Mouse (Mus musculus) granulocyte monocyte progenitor cell, adult 5-6 weeks (primary cell): ENCODE measurements at regions not wholly inside any gene's neighbourhood (a gene's known extent, or its start where the extent isn't known, plus 50 kb on each side); places are given as distances from the start of the nearest gene placed in this dataset.

Experiments
- ATAC-seq: replicated peaks from 2 replicates; pipeline ENCODE4 v1.8.0; 2016; ENCODE audit warnings: mild to moderate bottlenecking, moderate TSS enrichment, inconsistent platforms; ENCODE audit not compliant: poor library complexity, severe bottlenecking

- ATAC-seq = no peak
Observed at GRCm38 (mm10) chr1:90493481-90493880, 109.3 kb upstream of the Cops8 start.

DNA sequence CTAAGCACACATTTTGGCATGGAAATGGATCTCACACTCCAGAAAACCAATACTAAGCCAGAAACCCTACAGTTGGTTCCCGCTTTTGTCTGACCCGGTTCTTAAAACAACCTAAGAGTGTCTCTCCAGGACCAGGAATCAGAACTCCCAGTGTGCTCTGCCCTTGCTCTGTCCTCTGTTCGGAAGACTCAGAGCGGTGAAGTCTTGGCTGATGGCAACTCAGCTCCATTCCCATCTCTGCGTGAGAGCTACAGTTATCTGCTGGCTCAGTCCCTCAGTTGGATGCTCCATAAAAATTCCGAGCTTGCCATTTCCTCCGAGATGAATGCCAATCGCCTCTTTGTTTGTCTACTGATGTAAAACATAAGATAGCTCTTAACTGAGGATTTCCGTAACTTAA is 107.6 kb upstream of the Cops8 start:
- no peak for ATAC-seq

- ATAC-seq = no peak
Observed at GRCm38 (mm10) chr1:90497568-90497967, 105.2 kb upstream of the Cops8 start.

- no peak for ATAC-seq
Observed at GRCm38 (mm10) chr1:90501373-90501772, 101.4 kb upstream of the Cops8 start.

GRCm38 (mm10) chr1:90502371-90502770 is 100.4 kb upstream of the Cops8 start:
- no peak for ATAC-seq

DNA sequence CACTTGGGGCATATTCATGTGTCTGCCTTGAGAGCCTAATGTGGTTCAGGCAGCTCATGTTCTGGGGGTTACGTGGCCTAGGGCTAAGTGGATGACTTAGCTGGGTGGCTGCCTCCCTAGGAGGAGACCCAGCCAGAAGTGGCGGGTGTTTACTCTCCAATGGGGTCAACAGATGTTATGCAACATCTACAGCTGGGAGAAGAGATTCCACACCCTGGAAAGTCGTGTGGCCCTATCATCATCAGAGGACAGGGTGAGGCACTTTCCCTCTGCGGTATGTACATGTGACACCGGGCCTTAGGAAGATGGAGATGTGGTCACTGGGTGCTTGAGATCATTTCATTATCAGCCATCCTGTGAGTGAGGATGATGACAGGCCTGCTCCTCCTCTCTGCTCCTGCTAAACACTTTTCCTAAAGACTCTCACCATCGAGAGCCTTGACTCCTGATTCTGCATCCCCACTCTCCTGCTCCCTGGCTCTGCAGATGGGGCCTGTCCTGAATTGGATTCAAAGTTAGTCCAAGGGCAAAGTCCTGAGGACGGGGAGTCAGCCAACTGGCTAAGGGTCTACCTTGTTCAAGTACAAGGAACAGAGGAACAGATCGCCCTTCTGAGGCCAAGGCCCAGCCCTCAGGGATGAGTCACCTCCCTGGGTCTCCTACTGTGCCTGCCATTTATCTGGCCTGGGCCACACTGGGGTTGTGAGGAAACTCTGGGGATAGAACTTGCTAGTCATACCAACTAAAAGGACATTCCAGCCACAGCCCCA is 99.8 kb upstream of the Cops8 start:
- no peak for ATAC-seq

GRCm38 (mm10) chr1:90504583-90505080 is 98.1 kb upstream of the Cops8 start:
- ATAC-seq = no peak

GRCm38 (mm10) chr1:90505599-90505998 is 97.2 kb upstream of the Cops8 start:
- no peak for ATAC-seq

- ATAC-seq = no peak
Observed at GRCm38 (mm10) chr1:90506582-90506981, 96.2 kb upstream of the Cops8 start.

- no peak for ATAC-seq
Observed at GRCm38 (mm10) chr1:90509371-90509770, 93.4 kb upstream of the Cops8 start.

- no peak for ATAC-seq
Observed at GRCm38 (mm10) chr1:90513442-90514070, 89.2 kb upstream of the Cops8 start.

GRCm38 (mm10) chr1:90514176-90514575 is 88.6 kb upstream of the Cops8 start:
- ATAC-seq = no peak

GRCm38 (mm10) chr1:90518584-90519265 is 84.1 kb upstream of the Cops8 start:
- no peak for ATAC-seq

DNA sequence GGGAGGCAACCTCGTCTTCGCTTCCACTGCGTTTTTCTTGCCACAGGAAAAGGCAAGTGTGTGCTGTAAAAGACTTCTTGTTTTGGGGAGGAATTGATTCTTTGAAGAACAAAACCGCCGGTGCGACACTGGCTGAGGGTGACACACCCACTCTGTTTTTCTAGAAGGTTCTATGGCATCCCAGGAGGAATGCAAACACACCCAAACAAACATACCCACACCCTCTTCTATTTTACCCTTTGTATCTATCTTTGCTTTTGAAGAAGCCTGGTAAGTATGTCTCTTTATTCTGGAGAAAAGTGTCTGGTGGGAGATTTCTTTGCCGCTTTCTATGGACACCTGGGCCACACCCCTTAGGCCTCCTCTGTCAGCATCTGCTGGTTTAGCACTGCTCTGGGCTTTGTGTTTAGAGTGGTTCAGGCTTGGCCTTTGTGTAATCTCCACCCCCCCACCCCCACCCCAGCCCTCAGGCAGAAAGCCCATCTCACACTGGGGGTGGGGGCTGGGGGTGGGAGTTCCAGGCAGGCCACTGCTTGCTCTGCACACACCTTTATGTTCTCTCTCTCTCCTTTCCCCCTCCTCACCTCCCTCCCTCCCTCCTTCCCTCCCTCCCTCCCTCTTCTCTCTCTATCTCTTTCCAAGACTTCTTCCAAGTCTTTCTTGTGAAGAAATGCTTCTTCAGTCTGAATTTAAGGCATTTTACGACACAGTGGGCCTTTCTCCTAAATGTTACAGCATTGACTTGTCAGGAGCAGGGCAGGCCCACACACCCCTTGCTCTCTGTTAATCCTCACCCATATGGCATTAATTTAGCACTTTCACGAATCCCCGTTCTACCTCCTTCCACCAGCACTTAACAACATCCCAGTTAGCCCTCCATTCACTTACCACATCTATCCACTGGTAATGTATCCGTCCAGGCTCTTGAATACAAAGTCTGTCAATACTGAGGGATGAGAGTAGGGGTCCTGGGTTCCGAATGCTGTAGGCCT is 83.2 kb upstream of the Cops8 start:
- no peak for ATAC-seq

- no peak for ATAC-seq
Observed at GRCm38 (mm10) chr1:90522294-90522693, 80.5 kb upstream of the Cops8 start.

GRCm38 (mm10) chr1:90524641-90525220 is 78.0 kb upstream of the Cops8 start:
- no peak for ATAC-seq

- no peak for ATAC-seq
Observed at GRCm38 (mm10) chr1:90526311-90526710, 76.5 kb upstream of the Cops8 start.

DNA sequence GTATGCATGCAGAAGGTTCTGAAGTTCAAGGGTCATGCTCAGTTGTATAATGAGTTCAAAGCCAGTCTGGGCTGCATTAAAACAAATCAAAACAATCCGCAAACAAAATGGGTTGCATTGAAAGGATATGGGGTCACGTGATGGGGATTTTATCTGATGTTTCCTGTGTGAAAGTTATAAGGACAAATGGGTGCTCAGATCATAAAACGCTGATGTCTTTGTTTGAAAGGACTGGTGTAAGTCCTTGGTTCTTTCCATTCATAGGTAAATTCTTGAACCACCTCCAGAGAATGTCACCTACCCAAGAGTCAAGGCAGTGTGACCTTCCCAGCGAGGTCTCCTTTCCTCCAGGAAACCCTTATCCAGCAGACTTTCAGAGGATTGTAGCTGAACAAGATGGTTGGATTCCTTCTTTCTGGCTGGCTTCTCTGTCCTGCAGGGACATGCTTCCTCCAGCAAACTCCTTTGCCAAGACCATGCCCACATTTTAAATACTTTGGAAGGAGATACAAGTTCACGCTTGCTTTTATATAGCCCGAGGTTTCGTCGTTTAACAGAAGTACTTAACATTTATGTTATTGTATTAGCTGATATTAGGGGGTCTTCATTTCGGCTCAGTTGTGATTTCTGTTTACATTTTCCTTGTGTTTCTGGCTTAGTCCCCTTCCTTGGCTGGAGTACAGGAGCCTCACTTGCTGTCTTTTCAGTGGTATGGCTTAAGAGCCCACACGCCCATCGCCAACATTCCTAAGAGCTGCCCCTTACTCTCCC is 74.6 kb upstream of the Cops8 start:
- no peak for ATAC-seq

- ATAC-seq = no peak
Observed at GRCm38 (mm10) chr1:90533481-90533880, 69.3 kb upstream of the Cops8 start.
